Mouse (Mus musculus): ENCODE measurements around the gene Prkcz. TPM values are rescaled to one million over a fixed set of nuclear protein-coding genes. Genes with fewer than 3 reads are reported as not detected.
A peak's percentile ranks its signal among the peaks of the same experiment; 100 is the strongest.
"Not testable (repeated sequence)": the region's sequence is repeated elsewhere in the genome, so short reads cannot be mapped to it uniquely, and the experiment has no call there.

The Prkcz gene
- polyA plus RNA-seq, 1 experiment from 2014 or later = 33.9 TPM

- Histone ChIP-seq H3K27ac (no peak overlapping the region), H3K4me2 (replicated peaks) (no peak overlapping the region), H3K27me3 (peaks cover 18% of the 10 kb centered on the region), H3K36me3 (no peaks in the 10 kb centered on the region), H3K4me1 (no peaks in the 10 kb centered on the region), H3K4me3 (no peak overlapping the region), H3K9ac (no peak overlapping the region), H3K9me3 (replicated peaks) (no peaks in the 10 kb centered on the region)
- no peak for ATAC-seq (ENCODE audit: low FRiP score)
- 78% methylated on average over 7 of the region's 7 CpGs for WGBS
Measured at GRCm38 (mm10) chr4:155354546-155354945, 6.6 kb downstream of the Prkcz start.

GRCm38 (mm10) chr4:155354035-155354434, 7.1 kb downstream of the Prkcz start:
- WGBS = 90% methylated on average over 6 of the region's 6 CpGs
- ATAC-seq (ENCODE audit: low FRiP score) = no peak
- H3K27me3 ChIP-seq = peaks cover 13% of the 10 kb centered on the region
- no peak overlapping the region for H3K27ac ChIP-seq
- no peaks in the 10 kb centered on the region for H3K4me1 ChIP-seq
- no peaks in the 10 kb centered on the region for H3K9me3 ChIP-seq (replicated peaks)
- H3K4me2 ChIP-seq (replicated peaks) = no peak overlapping the region
- no peak overlapping the region for H3K9ac ChIP-seq
- H3K36me3 ChIP-seq = no peaks in the 10 kb centered on the region
- no peak overlapping the region for H3K4me3 ChIP-seq

- no peak for ATAC-seq (ENCODE audit: low FRiP score)
- Histone ChIP-seq H3K27me3 (no peaks in the 10 kb centered on the region), H3K4me3 (no peak overlapping the region), H3K9me3 (replicated peaks) (no peaks in the 10 kb centered on the region), H3K9ac (no peak overlapping the region), H3K4me2 (replicated peaks) (no peak overlapping the region), H3K4me1 (no peaks in the 10 kb centered on the region), H3K36me3 (no peaks in the 10 kb centered on the region), H3K27ac (no peak overlapping the region)
- 94% methylated on average over 3 of the region's 3 CpGs for WGBS
Measured at GRCm38 (mm10) chr4:155352581-155352980, 8.6 kb downstream of the Prkcz start.

GRCm38 (mm10) chr4:155346350-155346749, 14.8 kb downstream of the Prkcz start:
- Histone ChIP-seq H3K4me2 (replicated peaks) (no peak overlapping the region), H3K4me1 (peaks cover 25% of the 10 kb centered on the region), H3K4me3 (no peak overlapping the region), H3K9me3 (replicated peaks) (no peaks in the 10 kb centered on the region), H3K36me3 (no peaks in the 10 kb centered on the region), H3K9ac (peak overlapping the region; percentile 75; the same call in 1 of the 2 replicates), H3K27ac (no peak overlapping the region), H3K27me3 (peaks cover 10% of the 10 kb centered on the region)
- 91% methylated on average over 12 of the region's 12 CpGs for whole genome bisulfite sequencing
- ATAC-seq (ENCODE audit: low FRiP score) = no peak

GRCm38 (mm10) chr4:155345608-155345953, 15.6 kb downstream of the Prkcz start:
- Histone ChIP-seq H3K27me3 (peaks cover 10% of the 10 kb centered on the region), H3K9ac (peak overlapping the region; percentile 75), H3K36me3 (no peaks in the 10 kb centered on the region), H3K27ac (peak overlapping the region; percentile 90), H3K9me3 (replicated peaks) (no peaks in the 10 kb centered on the region), H3K4me3 (peak overlapping the region; percentile 50), H3K4me2 (replicated peaks) (peak overlapping the region; percentile 74), H3K4me1 (peaks cover 25% of the 10 kb centered on the region)
- WGBS = 2% methylated on average over 16 of the region's 16 CpGs
- peak; percentile 93 for ATAC-seq (ENCODE audit: low FRiP score)

- WGBS = 9% methylated on average over 47 of the region's 47 CpGs
- Histone ChIP-seq H3K4me1 (peaks cover 25% of the 10 kb centered on the region), H3K36me3 (no peaks in the 10 kb centered on the region), H3K9me3 (replicated peaks) (no peaks in the 10 kb centered on the region), H3K4me3 (peak overlapping the region; percentile 50), H3K27ac (peak overlapping the region; percentile 90), H3K4me2 (replicated peaks) (peak overlapping the region; percentile 74), H3K9ac (peak overlapping the region; percentile 75), H3K27me3 (peaks cover 10% of the 10 kb centered on the region)
- ATAC-seq (ENCODE audit: low FRiP score) = peak; percentile 78
Measured at GRCm38 (mm10) chr4:155344716-155345607, 16.2 kb downstream of the Prkcz start.

- peak overlapping the region; percentile 74 for H3K4me2 ChIP-seq (replicated peaks)
- peaks cover 10% of the 10 kb centered on the region for H3K27me3 ChIP-seq
- no peaks in the 10 kb centered on the region for H3K36me3 ChIP-seq
- H3K4me3 ChIP-seq = peak overlapping the region; percentile 50
- peak overlapping the region; percentile 90; the same call in 1 of the 2 replicates for H3K27ac ChIP-seq
- WGBS = 52% methylated on average over 3 of the region's 3 CpGs
- H3K9me3 ChIP-seq (replicated peaks) = no peaks in the 10 kb centered on the region
- no peak for ATAC-seq (ENCODE audit: low FRiP score)
- peaks cover 25% of the 10 kb centered on the region for H3K4me1 ChIP-seq
- peak overlapping the region; percentile 75 for H3K9ac ChIP-seq
Measured at GRCm38 (mm10) chr4:155344299-155344600, 16.9 kb downstream of the Prkcz start.

- Histone ChIP-seq H3K9me3 (replicated peaks) (no peaks in the 10 kb centered on the region), H3K4me2 (replicated peaks) (peak overlapping the region; percentile 74), H3K9ac (peak overlapping the region; percentile 75), H3K27me3 (peaks cover 10% of the 10 kb centered on the region), H3K4me1 (peaks cover 25% of the 10 kb centered on the region), H3K36me3 (no peaks in the 10 kb centered on the region), H3K27ac (no peak overlapping the region), H3K4me3 (peak overlapping the region; percentile 50)
- no peak for ATAC-seq (ENCODE audit: low FRiP score)
- 77% methylated on average over 14 of the region's 14 CpGs for WGBS
Measured at GRCm38 (mm10) chr4:155343415-155344298, 17.5 kb downstream of the Prkcz start.

- no peak overlapping the region for H3K9ac ChIP-seq
- WGBS = 91% methylated on average over 12 of the region's 12 CpGs
- H3K4me3 ChIP-seq = no peak overlapping the region
- H3K4me2 ChIP-seq (replicated peaks) = no peak overlapping the region
- no peaks in the 10 kb centered on the region for H3K36me3 ChIP-seq
- no peaks in the 10 kb centered on the region for H3K27me3 ChIP-seq
- H3K4me1 ChIP-seq = no peaks in the 10 kb centered on the region; the same call in 1 of the 2 replicates
- no peaks in the 10 kb centered on the region for H3K9me3 ChIP-seq (replicated peaks)
- no peak for ATAC-seq (ENCODE audit: low FRiP score)
- H3K27ac ChIP-seq = no peak overlapping the region
Measured at GRCm38 (mm10) chr4:155336284-155337050, 24.7 kb downstream of the Prkcz start.

GRCm38 (mm10) chr4:155332253-155332652, 28.9 kb downstream of the Prkcz start:
- H3K27ac ChIP-seq = no peak overlapping the region
- no peaks in the 10 kb centered on the region for H3K36me3 ChIP-seq
- no peaks in the 10 kb centered on the region for H3K27me3 ChIP-seq
- H3K4me2 ChIP-seq (replicated peaks) = no peak overlapping the region
- H3K4me1 ChIP-seq = no peaks in the 10 kb centered on the region; the same call in 1 of the 2 replicates
- H3K4me3 ChIP-seq = no peak overlapping the region
- 36% methylated on average over 7 of the region's 7 CpGs for WGBS
- ATAC-seq (ENCODE audit: low FRiP score) = no peak
- no peaks in the 10 kb centered on the region for H3K9me3 ChIP-seq (replicated peaks)
- H3K9ac ChIP-seq = no peak overlapping the region

- not testable (repeated sequence) for H3K36me3 ChIP-seq; H3K4me3 ChIP-seq; H3K9ac ChIP-seq; H3K4me2 ChIP-seq (replicated peaks); H3K27me3 ChIP-seq; H3K9me3 ChIP-seq (replicated peaks); H3K27ac ChIP-seq; ATAC-seq (ENCODE audit: low FRiP score)
- peaks cover 10% of the 10 kb centered on the region for H3K4me1 ChIP-seq
- WGBS = 86% methylated on average over 11 of the region's 11 CpGs
Measured at GRCm38 (mm10) chr4:155328385-155328784, 32.8 kb downstream of the Prkcz start.

- no peak for ATAC-seq (ENCODE audit: low FRiP score)
- Histone ChIP-seq H3K27me3 (no peaks in the 10 kb centered on the region), H3K36me3 (no peaks in the 10 kb centered on the region), H3K9me3 (replicated peaks) (no peaks in the 10 kb centered on the region), H3K4me1 (peaks cover 17% of the 10 kb centered on the region), H3K4me2 (replicated peaks) (no peak overlapping the region), H3K4me3 (no peak overlapping the region), H3K9ac (no peak overlapping the region), H3K27ac (no peak overlapping the region)
- WGBS = 57% methylated on average over 5 of the region's 5 CpGs
Measured at GRCm38 (mm10) chr4:155325773-155326172, 35.4 kb downstream of the Prkcz start.

Data from hindbrain, embryonic 12.5 days (tissue).